Mouse (Mus musculus): ENCODE data around the gene Gm4301. TPM values are rescaled to one million over a fixed set of nuclear protein-coding genes. Genes with fewer than 3 reads are reported as not detected.

Gene Gm4301
- total RNA-seq (2023), result not detected

DNA sequence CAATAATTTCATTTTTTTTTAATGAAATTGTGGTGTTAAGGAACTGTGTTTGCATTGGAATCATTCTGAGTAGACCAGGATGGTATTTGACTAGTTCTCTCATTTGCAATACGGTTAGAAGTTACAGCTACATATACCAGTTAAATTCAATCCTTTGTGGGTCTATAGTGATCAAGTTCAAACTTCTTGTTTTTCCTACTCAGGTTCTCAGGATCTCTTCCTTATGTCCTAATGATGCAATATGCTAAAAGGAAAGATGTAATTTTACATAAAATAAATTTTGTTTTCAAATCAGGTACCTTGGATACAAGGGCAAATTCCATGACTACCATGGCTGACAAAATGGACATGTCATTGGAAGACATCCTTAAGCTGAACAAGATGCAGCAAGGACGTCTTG lies at the start of gene Gm4301:
TSS of gene Gm4301 (plus strand) at position 301 of the 400 bp plus-strand sequence.

DNA sequence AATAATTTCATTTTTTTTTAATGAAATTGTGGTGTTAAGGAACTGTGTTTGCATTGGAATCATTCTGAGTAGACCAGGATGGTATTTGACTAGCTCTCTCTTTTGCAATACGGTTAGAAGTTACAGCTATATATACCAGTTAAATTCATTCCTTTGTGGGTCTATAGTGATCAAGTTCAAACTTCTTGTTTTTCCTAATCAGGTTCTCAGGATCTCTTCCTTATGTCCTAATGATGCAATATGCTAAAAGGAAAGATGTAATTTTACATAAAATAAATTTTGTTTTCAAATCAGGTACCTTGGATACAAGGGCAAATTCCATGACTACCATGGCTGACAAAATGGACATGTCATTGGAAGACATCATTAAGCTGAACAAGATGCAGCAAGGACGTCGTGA lies 5.1 kb downstream of the Gm4301 start, which contains the start of gene Gm4302:
TSS of gene Gm4302 (plus strand) at position 301 of the 400 bp plus-strand sequence.

DNA sequence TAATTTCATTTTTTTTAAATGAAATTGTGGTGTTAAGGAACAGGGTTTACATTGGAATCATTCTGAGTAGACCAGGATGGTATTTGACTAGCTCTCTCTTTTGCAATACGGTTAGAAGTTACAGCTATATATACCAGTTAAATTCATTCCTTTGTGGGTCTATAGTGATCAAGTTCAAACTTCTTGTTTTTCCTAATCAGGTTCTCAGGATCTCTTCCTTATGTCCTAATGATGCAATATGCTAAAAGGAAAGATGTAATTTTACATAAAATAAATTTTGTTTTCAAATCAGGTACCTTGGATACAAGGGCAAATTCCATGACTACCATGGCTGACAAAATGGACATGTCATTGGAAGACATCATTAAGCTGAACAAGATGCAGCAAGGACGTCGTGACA lies 10.2 kb downstream of the Gm4301 start, which contains the start of gene Gm4303:
TSS of gene Gm4303 (plus strand) at position 301 of the 400 bp plus-strand sequence.

DNA sequence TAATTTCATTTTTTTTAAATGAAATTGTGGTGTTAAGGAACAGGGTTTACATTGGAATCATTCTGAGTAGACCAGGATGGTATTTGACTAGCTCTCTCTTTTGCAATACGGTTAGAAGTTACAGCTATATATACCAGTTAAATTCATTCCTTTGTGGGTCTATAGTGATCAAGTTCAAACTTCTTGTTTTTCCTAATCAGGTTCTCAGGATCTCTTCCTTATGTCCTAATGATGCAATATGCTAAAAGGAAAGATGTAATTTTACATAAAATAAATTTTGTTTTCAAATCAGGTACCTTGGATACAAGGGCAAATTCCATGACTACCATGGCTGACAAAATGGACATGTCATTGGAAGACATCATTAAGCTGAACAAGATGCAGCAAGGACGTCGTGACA lies 15.3 kb downstream of the Gm4301 start, which contains the start of gene Gm4305:
TSS of gene Gm4305 (plus strand) at position 301 of the 400 bp plus-strand sequence.

DNA sequence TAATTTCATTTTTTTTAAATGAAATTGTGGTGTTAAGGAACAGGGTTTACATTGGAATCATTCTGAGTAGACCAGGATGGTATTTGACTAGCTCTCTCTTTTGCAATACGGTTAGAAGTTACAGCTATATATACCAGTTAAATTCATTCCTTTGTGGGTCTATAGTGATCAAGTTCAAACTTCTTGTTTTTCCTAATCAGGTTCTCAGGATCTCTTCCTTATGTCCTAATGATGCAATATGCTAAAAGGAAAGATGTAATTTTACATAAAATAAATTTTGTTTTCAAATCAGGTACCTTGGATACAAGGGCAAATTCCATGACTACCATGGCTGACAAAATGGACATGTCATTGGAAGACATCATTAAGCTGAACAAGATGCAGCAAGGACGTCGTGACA lies 25.6 kb downstream of the Gm4301 start, which contains the start of gene Gm4307:
TSS of gene Gm4307 (plus strand) at position 301 of the 400 bp plus-strand sequence.

DNA sequence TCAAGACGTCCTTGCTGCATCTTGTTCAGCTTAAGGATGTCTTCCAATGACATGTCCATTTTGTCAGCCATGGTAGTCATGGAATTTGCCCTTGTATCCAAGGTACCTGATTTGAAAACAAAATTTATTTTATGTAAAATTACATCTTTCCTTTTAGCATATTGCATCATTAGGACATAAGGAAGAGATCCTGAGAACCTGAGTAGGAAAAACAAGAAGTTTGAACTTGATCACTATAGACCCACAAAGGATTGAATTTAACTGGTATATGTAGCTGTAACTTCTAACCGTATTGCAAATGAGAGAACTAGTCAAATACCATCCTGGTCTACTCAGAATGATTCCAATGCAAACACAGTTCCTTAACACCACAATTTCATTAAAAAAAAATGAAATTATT lies 47.0 kb downstream of the Gm4301 start, which contains the start of gene Gm4312:
TSS of gene Gm4312 (minus strand) at position 101 of the 400 bp plus-strand sequence.

Other genes with a start within 250 kb of the Gm4301 start
- not detected for gene Gm4302, start 5.2 kb downstream of the Gm4301 start, total RNA-seq (2023)
- not detected for gene Gm4303, start 10.3 kb downstream of the Gm4301 start, total RNA-seq (2023)
- not detected for gene Gm4305, start 15.4 kb downstream of the Gm4301 start, total RNA-seq (2023)
- not detected for gene Gm4307, start 25.7 kb downstream of the Gm4301 start, total RNA-seq (2023)
- not detected for gene Gm4312, start 46.9 kb downstream of the Gm4301 start, total RNA-seq (2023)
- 10 to 100 TPM; 11.7 to 12.5 TPM for gene Tmtc3, start 151.7 kb downstream of the Gm4301 start, total RNA-seq (2023)
- 1 to 10 TPM; 5.3 to 6.7 TPM for gene Cep290, start 151.9 kb downstream of the Gm4301 start, total RNA-seq (2023)

All from monocyte, adult 59 days (primary cell).